Mouse (Mus musculus) thymus, adult 2 months (tissue): Measurements from ENCODE around the gene Lat.

Source experiments
- CTCF ChIP-seq: fragments of 200-500 bp; IDR thresholded peaks from 2 replicates; pipeline ENCODE4 v1.5.1; 2012; ENCODE audit warnings: mild to moderate bottlenecking, control low read depth, low read length, moderate library complexity, borderline replicate concordance; ENCODE audit not compliant: control insufficient read depth, poor library complexity, insufficient read depth; ENCODE audit errors: extremely low read depth
- POLR2A ChIP-seq: fragments of 200-500 bp; IDR thresholded peaks from 2 replicates; pipeline ENCODE4 v1.6.1; 2012; ENCODE audit warnings: mild to moderate bottlenecking, low read length, control low read depth, moderate library complexity; ENCODE audit not compliant: control insufficient read depth, poor library complexity, insufficient read depth; ENCODE audit errors: extremely low read depth

- TF ChIP-seq POLR2A = no peak
- TF ChIP-seq CTCF = no peak
Observed at GRCm38 (mm10) chr7:126357838-126358237, 11.5 kb downstream of the Lat start.
